Mouse (Mus musculus) heart, postnatal 14 days (tissue): ENCODE measurements around the gene R3hdm4. TPM values are rescaled to one million over a fixed set of nuclear protein-coding genes. Genes with fewer than 3 reads are reported as not detected.
A peak's percentile ranks its signal among the peaks of the same experiment; 100 is the strongest.

Source experiments
- DNase-seq, 2 experiments: peaks; one replicate each; pipeline ENCODE4 v3.0.0; 2021 to 2022
- intact Hi-C: fragments of 180-260 bp; cut with DNase I; formaldehyde crosslinking; loops from one replicate; pipeline ENCODE4 v1.15.1; 2025
- total RNA-seq, 2 experiments: library from RNA; stranded (reverse); gene quantifications; 2 replicates each; pipeline ENCODE4 v1.2.3; 2021

R3hdm4 gene
- total RNA-seq, 2 experiments from 2014 or later = 81.8 to 93.4 TPM

DNA sequence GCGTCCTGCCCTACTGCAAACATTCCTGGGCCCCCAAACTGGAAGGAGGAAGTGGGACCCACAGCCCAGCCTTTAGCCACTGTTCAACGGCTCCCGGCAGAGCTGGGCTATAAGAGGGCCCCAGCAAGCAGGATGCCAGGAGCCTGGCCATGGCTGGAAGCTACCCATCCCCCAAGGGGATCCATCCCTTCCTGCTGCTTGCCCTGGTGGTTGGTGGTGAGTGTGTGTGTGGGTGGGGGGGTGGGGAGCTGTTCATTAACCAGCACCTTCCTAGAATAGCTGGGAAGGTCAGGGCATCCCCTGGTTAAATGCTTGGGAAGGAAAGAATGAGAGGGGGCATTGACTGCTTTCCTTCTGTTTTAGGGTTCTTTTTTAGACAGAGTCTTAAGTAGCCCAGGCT is 41.5 kb downstream of the R3hdm4 start:
- intact Hi-C loops = no loop called here

DNA sequence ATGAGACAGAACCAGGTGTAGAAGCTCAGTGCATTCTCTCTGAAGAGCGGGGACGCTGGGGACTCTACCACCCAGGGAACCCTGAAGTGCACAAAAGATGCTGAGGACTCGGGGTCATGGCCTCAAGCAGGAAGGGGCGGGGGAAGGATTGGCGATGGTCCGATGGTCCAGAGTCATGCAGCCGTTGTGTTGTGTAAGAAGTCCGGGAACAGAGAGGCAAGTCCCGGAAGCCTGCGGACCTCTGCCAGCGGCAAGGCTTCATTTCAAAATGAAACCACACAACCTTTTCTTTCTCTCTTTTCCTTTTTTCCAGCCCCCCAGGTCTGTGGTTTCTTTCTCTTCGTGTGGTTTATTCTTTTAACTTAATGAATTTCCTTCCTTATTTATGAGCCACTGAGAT is 43.3 kb downstream of the R3hdm4 start:
- intact Hi-C loops = no loop called here
- DNase-seq = peak; percentile 46 to 53

More for the DNA sequence above, 41.5 kb downstream of the R3hdm4 start:
- no peak for DNase-seq

DNA sequence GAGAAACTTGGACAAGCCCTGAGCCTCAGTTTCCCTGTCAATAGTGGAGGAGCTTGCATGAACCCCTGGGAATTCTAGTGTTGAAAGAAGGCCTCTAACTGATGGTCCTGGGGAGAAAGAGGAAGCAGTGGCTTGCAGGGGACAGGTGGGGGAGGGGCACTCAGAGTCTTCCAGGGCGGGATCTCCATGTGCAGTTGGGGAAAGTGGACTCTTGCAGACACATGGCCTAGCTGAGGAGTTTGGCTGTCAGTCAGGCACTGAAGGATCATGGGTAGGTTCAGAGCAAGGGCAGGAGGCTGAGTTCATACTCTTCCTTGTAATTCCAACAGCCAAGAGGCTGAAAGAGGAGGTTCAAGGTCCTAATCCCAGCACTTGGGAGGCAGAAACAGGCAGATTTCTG is 43.8 kb downstream of the R3hdm4 start:
- no peak for DNase-seq
- intact Hi-C loops = no loop called here

DNA sequence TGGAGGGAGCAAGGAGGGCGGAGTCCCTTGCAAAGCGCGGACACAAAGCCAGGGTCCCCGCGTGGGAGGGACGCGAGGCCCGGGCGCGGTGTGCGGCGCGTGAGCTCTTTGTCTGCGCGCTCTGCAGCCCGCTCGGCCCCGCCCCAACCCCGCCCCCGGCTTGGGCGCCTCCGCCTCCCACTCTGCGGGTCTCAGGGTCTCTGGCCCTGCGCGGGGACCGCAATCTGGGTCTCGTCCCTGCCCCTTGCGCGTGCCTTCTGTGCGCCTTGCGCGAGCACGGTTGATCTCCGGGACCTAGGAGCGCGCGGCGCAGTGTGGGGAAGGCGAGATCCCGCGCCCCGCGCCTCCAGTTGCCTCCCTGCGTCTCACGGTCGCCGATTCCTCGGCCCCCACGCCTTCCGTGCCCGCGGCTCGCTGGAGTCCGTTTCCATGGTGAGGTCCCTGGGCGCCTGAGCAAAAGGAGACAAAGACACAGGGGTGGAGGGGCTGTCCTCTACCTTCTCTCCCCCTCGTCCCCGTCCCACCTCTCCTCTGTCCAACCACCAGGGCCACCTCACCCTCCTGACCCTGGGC is 46.6 kb downstream of the R3hdm4 start, which contains the start of the genes Prtn3 and Plppr3:
TSS of gene Prtn3 (plus strand) at position 187 of the 573 bp plus-strand sequence.
TSS of gene Plppr3 (minus strand) at position 345 of the 573 bp plus-strand sequence.
- intact Hi-C loops = no loop called here
- no peak for DNase-seq

DNA sequence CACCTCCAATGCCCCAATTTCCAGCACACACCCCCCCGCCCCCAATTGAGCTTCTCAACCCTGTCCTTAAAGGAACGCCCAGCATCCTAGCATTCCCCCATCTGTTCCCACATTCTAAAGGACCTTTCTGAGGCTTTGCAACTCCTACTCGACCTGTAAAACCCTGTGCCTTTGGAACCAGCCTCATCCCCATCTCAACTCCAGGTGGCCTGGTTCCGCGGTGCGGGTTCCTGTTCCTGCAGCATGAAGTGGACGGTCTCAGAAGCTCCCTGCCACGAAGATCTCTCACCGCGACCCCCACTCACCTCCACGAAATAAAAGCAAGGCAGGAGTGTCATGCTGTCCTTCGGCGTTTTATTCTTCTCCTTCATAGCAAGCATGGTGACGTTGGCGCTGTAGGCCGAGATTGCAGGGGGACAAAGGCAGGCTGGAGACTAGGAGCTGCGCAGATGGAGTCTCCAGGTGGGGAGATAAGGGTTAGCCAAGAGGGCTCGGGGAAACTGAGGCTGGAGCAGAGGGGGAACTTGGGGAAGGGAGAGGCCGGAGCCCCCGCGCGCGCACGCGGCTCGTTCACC is 47.2 kb downstream of the R3hdm4 start:
- intact Hi-C loops = loop anchor here (2.0 kb wide), 1 partner anchor 15 kb away; no protein-coding TSS in a partner anchor
- DNase-seq = no peak

DNA sequence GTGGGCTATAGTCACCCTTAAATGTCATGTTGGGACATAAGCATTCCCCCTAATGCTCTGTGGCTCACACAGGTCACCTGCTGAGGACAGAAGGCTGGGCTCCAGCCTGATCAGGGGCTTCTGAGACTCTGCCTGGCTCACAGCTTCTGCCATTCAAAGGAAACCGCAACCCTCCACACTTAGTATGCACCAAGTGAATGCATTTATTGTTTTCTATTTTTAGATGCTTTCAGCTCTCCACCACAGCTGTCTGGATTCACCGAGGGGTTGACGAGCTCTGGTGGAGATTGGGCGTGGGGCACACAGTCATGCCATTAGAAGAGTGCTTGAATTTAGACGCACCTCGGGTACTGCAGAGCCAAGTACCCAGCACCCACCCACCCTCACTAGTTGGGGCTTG is 47.7 kb downstream of the R3hdm4 start:
- DNase-seq = no peak
- intact Hi-C loops = loop anchor here (2.0 kb wide), 1 partner anchor 15 kb away; no protein-coding TSS in a partner anchor

DNA sequence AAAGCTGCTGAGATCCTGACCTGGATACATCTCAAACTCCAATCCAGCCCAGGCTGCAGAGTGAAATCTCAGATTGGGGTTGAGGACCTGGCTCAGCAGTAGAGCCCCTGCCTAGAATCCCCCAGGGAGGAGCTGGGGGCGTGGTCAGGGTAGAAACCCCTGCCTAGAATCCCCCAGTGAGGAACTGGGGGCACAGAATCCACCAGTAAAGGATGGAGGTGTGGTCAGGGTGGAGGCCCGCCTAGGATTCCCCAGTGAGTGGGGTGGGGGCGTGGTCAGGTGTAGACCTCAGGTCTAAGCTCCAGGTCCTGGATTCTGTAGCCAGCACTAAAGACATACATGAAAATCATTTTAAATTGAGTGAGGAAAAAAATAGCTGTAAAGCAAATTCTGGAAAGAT is 48.1 kb downstream of the R3hdm4 start:
- intact Hi-C loops = loop anchor here (2.0 kb wide), 1 partner anchor 14 kb away; no protein-coding TSS in a partner anchor
- DNase-seq = no peak

DNA sequence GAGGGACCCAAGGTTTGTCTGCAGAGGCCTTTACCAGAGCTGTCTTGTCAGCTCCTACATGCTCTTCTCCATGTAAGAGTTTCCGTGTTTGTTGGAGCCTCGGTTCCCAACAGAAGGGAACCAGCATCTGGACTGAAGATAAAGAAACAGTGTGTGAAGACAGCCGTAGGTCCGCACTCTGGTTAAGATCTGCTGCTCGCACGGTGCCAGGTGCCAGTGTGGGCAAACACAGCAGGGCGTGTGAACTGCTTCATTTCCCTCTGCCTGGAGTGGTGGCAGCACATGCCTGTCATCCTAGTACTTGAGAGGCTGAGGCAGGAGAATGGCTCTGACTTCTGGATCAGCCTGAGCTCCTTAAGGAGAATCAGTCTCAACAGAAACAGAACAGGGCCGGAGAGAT is 49.2 kb downstream of the R3hdm4 start:
- no peak for DNase-seq
- intact Hi-C loops = loop anchor here (2.0 kb wide), 1 partner anchor 13 kb away; no protein-coding TSS in a partner anchor

DNA sequence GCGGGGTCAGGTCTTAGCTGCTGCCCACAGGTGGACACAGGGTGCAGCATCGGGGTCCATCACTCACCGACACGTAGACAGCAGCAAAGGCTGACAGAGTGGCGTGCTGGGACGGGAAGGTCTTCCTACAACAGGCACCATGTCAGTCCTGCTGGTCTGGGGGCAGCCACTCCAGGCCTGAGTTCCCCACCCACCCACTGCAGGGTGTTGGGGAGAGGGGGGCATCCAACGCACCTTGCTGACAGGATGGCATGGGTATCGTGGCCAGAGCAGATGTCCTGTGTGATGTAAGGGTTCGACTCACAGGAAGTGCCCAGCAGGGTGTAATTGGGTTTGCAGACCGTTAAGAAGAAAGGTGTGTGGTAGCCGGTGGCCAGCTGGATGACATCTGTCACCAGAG is 54.4 kb downstream of the R3hdm4 start:
- intact Hi-C loops = no loop called here
- no peak for DNase-seq

DNA sequence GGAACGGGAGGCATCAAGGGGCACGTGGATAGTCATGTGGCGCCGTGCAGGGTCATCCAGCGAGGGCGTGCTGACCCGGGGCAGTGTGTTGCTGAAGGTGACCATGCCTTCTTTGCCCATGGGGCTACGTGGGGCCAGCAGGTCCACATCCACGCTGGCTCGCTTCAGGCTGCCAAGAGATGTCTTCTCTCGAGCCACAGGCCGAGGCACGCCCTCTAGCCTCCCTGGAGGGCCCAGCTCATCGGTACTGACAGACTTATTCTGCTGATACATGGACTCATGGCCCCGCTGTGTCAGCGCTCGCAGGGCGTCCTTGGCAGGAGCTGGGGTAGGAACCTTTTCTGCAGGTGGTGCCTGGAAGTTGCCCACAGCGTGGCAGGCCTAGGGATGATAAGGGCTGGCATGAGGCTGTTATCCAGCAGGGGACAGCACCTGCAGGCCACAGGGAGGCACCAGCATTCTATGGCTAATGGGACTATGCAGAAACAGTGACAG is 55.2 kb downstream of the R3hdm4 start:
- DNase-seq = no peak
- intact Hi-C loops = no loop called here

DNA sequence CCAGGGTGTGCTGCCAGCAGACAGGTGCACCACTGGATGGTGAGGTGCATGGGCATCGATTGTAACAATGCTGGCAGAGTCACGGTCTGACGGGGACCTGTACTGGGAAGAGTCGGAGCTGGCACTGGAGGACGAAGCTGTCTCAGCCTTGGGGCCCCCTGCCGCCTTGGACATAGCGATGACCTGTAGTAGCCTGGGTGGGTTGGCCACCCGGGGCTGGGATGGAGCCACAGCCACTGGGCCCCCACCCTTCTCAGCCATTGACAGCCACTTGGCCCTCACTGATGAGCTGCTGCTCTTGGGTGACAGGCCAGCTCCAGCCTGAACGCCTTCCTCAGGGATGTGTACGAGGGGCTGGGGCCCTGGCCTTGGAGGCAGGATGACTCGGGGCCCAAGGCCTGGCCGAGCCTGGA is 55.8 kb downstream of the R3hdm4 start:
- intact Hi-C loops = no loop called here
- DNase-seq = no peak

DNA sequence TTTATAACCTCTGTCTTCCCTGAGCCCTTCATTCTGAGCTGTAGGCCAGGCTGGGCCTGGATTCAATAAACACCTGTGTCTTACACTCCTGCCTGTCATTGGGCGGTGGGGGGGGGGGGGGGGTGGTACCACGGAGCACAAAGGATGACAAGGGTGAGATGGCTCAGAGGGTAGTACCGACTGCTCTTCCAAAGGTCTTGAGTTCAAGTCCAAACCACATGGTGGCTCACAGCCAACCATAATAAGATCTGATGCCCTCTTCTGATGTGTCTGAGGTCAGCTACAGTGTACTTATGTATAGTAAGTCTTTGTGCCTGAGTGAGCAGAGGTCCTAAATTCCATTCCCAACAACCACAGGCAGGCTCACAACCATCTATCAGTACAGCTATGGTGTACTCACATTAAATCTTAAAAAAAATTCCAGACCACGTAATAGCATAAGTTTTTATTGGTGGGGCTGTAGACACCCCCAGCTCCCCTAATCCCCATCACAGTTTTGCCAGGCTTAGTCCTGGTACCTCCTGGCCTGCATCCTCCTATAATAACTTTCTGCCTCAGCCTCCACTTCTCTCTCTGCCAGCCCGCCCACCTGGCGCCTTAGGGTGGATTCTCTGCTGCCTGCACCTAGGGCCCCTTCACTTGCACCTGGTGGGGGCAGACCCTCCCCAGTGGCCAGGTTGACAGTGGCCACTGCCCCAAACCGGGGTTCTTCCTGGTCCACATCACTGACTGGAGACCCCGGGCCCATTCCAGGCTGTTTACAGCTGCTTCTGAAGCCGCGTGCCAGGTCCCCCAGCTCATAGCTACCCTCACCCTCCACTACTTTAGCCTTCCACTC is 56.4 kb downstream of the R3hdm4 start:
- DNase-seq = no peak
- intact Hi-C loops = no loop called here

DNA sequence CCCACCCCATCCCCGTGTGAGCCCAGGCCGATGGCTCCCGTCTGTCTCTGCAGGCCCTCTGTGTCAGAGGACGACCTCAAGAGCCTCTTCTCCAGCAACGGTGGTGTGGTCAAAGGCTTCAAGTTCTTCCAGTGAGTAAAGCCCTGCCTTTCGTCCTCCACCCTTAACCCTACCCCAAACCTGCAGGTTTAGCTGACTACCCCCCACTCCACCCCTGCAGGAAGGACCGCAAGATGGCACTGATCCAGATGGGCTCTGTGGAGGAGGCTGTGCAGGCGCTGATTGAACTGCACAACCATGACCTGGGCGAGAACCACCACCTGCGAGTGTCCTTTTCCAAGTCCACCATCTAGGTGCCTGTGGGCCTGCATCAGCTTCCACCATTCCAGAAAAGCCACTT is 58.1 kb downstream of the R3hdm4 start:
- no peak for DNase-seq

DNA sequence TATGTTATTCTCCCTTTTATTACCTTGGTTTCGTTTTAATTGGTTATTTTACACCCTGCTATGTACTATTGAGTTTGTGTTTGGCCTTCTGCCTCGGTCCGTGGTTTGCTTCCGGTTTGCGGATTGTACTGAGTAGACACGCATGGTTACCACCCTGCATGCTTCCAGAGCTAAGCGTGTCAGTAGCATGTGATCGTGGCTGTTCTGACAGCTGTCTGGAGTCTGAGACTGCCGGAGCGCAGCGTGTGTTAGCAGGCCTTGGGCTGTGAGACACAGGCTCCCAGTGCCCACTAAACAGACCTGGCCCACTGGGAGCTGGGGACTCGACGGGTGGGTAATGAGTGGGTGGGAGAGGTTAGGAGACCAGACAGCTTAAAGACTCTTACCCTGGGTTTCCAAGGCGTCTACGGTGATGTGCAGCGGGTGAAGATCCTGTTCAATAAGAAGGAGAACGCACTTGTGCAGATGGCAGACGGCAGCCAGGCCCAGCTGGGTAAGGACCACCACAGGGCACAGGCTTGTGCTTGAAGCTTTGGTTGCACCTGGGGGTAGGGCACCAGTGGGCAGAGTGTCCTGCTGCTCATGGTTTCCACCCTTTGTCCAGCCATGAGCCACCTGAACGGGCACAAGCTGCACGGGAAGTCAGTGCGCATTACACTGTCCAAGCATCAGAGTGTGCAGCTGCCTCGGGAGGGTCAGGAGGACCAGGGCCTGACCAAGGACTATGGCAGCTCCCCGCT is 58.8 kb downstream of the R3hdm4 start:
- intact Hi-C loops = no loop called here
- no peak for DNase-seq

More for the DNA sequence above, 58.1 kb downstream of the R3hdm4 start:
- intact Hi-C loops = no loop called here

DNA sequence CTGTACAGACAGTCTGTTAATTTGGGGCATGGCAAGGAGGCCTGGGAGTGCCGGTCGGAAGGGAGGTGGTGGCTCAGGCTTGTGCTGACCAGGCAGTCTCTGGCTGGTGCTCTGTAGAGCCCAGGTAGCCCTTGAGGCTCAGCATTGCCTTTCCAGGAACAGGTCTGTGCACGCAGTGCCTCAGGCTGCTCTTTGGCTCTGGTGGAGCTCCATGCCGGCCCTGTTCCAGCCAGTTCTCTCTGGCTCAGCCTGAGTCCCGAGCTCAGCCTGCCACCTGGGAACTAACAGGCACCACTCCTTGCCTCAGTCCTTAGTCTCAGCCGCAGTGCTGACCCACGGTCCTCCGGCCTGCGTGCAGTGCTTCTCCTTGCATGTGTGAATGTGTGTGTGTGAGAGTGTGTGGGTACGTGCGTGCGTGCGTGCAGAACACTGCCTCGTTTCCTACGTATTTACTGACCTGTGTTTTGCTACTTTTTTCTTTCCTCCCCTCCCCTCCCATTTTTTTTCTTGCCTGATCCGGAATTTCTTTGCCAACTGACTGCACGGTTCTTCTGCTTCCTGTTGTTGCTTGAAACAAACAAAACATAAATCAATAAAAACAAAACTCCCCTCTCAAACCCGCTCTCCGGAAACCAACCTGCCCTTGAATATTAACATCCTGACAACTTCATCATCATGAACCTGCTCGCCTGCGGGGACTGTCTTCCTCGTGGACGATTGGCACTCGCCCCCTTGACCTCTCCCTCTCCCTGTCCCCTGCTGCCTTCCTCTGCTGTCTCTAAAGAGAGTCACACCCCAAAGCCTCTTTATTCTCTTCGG is 59.6 kb downstream of the R3hdm4 start:
- no peak for DNase-seq
- intact Hi-C loops = no loop called here

DNA sequence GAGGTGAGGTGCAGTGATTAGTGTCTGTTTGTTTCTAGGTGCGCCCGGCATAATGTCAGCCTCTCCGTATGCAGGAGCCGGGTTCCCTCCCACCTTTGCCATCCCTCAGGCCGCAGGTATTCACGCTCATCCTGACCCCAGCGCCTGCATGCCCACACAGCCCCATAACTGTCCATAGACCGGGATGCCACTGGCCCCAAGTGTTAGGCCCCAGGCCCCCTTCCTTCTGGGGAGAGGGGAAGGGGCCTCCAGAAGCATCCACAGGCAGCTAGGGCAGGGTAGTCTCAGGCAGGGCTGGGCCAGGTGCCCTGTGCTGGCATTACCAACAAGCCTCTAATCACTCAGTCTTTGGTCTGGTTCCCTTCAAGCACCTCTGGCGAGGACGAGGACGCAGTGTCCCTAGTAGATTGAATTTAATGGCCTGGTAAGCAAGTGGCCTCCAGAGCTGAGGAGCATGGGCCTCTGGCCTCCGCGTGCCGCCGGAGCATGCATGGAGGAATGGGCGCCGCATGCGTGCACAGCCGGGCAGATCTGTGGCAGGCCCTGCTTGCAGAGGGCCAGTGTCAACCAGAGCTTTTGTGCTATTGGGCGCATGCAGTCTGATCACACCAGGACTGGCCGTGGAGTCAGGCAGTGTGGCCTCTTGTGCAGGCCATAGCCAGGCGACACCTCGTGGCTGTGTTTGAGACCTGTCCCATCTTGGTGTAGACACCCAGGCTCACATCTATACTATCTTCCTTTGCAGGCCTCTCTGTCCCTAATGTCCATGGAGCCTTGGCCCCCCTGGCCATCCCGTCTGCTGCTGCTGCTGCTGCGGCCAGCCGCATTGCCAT is 60.7 kb downstream of the R3hdm4 start:
- DNase-seq = no peak
- intact Hi-C loops = no loop called here
